Mouse (Mus musculus): Measurements from ENCODE around the gene Ube2o.

Gene Ube2o

GRCm38 (mm10) chr11:116488207-116488606 is 93.0 kb downstream of the Ube2o start:
- in situ Hi-C loops (cut with MboI, MseI) = no loop called here
